ENCODE assay signal across 8 mouse cellular contexts in the genomic region with DNA sequence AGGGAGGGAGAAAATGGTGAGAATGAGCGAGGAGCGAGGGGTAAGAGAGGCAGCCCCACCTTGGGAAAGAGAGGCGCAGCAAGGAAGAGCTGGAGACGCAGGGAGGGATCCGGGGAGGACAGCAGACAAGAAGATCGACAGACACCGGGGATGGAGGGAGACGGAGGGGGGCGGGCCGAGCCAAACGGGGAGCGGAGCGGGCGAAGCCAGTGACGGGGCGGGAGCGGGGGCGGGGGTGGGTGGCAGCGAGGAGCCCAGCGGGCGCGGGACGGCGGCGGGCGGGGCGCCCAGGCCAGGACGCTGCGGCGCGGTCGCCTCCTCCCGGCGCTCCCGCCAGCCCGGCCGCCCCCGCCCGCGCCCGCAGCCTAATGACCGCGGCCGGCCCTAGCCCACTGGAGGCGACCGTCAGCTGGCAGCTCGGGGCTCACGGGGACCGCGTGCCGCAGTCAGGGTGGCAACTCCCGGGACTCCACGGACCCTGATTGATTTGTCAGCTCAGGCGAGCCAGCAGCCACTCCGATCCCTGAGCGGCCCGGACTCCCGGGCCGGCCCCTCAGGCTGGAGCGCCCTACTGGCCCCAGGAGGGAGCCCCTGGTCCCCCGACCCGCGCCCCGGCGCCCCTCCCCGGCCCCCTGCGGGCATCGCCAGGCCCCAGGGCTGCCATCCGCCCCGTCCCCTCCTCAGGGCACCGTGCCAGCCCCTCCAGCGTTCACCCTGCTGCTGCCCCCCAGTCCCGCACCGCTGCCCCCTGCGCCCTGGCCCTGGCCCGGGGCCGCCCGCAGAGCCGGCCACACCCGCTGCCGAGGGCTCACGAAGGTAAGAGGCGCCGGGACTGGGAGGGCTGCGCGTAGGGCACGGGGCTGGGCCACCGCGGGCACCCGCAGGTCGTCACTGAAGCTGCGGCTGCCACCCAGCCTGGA. TPM values are rescaled to one million over a fixed set of nuclear protein-coding genes. Genes with fewer than 3 reads are reported as not detected.
DNase-seq lines count a peak whose midpoint lies in the region; ATAC-seq and TF ChIP-seq lines count a peak whose summit lies in the region.

Gene Lhx2 (plus strand): TSS at position 292 of the 920 bp plus-strand sequence.

- peak within 1 kb of the TSS in 2 of 3 experiments; percentile 31 to 67 for H3K4me3 ChIP-seq in CH12.LX (replicated peaks in 1 of 3; ENCODE audit: low read depth in 2 of 3, low read length in 2 of 3, poor library complexity in 1 of 3)
- H3K4me3 ChIP-seq in embryonic facial prominence, embryonic 10.5 days: peak within 1 kb of the TSS; percentile 60
- peak within 1 kb of the TSS; percentile 47 for H3K4me3 ChIP-seq in hindbrain, embryonic 16.5 days (ENCODE audit: low read length)
- peak within 1 kb of the TSS in 1 of 2 experiments; percentile 39; a peak in 2 of 4 replicates for H3K4me3 ChIP-seq in liver, embryonic 14.5 days (ENCODE audit: insufficient read depth in 1 of 2, low read depth in 2 of 2, low read length in 2 of 2)
- peak within 1 kb of the TSS; percentile 47 for H3K4me3 ChIP-seq in stomach, postnatal 0 days (ENCODE audit: low read depth, low read length)

- no peaks in the 10 kb centered on the region for H3K79me2 ChIP-seq in CH12.LX (replicated peaks; ENCODE audit: control insufficient read depth, extremely low read depth, insufficient read depth, poor library complexity, severe bottlenecking)

- H3K36me3 ChIP-seq in CH12.LX (replicated peaks in 1 of 2; ENCODE audit: control insufficient read depth in 1 of 2, insufficient read depth in 1 of 2, low read length in 1 of 2): no peaks in the 10 kb centered on the region
- H3K36me3 ChIP-seq in embryonic facial prominence, embryonic 10.5 days (replicated peaks): no peaks in the 10 kb centered on the region
- H3K36me3 ChIP-seq in hindbrain, embryonic 16.5 days (ENCODE audit: control insufficient read depth, insufficient read depth, low read length): no peaks in the 10 kb centered on the region
- no peaks in the 10 kb centered on the region for H3K36me3 ChIP-seq in liver, embryonic 14.5 days (replicated peaks; ENCODE audit: control insufficient read depth, insufficient read depth, low read depth)
- no peaks in the 10 kb centered on the region for H3K36me3 ChIP-seq in stomach, postnatal 0 days (ENCODE audit: control insufficient read depth, insufficient read depth, low read length)

- DNase-seq in gastrocnemius, postnatal 14 days: peak; percentile 19
- DNase-seq in gastrocnemius, postnatal 36 days: no peak
- no peak for DNase-seq in CH12.LX (ENCODE audit: extremely low read depth)
- peak; percentile 61 for DNase-seq in embryonic facial prominence, embryonic 10.5 days (ENCODE audit: low spot score)
- DNase-seq in liver, embryonic 14.5 days (ENCODE audit: low read depth in 3 of 3, low spot score in 3 of 3): no peak
- peak; percentile 26 for DNase-seq in stomach, postnatal 0 days (ENCODE audit: low spot score)
- no peak for DNase-seq in spleen, adult 18-20 months

- peak within 1 kb of the TSS; percentile 85 for H3K4me2 ChIP-seq in CH12.LX (ENCODE audit: insufficient read depth, low read depth, poor library complexity, severe bottlenecking)
- H3K4me2 ChIP-seq in hindbrain, embryonic 16.5 days (ENCODE audit: low read length): peak within 1 kb of the TSS; percentile 75
- peak within 1 kb of the TSS; percentile 45 for H3K4me2 ChIP-seq in liver, embryonic 14.5 days (ENCODE audit: low read depth)
- peak within 1 kb of the TSS; percentile 78 for H3K4me2 ChIP-seq in stomach, postnatal 0 days (replicated peaks; ENCODE audit: low read depth)

- H3K9ac ChIP-seq in CH12.LX (ENCODE audit: insufficient read depth, low read depth): peak within 1 kb of the TSS; percentile 34
- H3K9ac ChIP-seq in hindbrain, embryonic 16.5 days (ENCODE audit: low read depth, low read length): peak within 1 kb of the TSS; percentile 65
- H3K9ac ChIP-seq in liver, embryonic 14.5 days (replicated peaks): no peak within 1 kb of the TSS
- 0 out of 2 replicates have a peak within 1 kb of the TSS, but pooled peaks have one; percentile 18 for H3K9ac ChIP-seq in stomach, postnatal 0 days (ENCODE audit: low read length)

- in situ Hi-C loops in CH12.LX (cut with MboI; ENCODE audit: low pct_ligation_motif_present, low pct_unique_long_range_greater_than_20kb, low sequenced_read_pairs): no loop called here

- dilution Hi-C loops in CH12.LX (cut with MboI; ENCODE audit: extremely low pct_ligation_motif_present, extremely low pct_unique_long_range_greater_than_20kb, low sequenced_read_pairs): no loop called here

- no peak for TF ChIP-seq CTCF in CH12.LX (conservative IDR thresholded peaks at IDR 0.05 in 1 of 2, IDR thresholded peaks at IDR 0.05 in 1 of 2; ENCODE audit: low read depth in 2 of 2, low read length in 2 of 2)
- TF ChIP-seq CTCF in liver, embryonic 14.5 days (IDR thresholded peaks at IDR 0.05; ENCODE audit: low read depth): no peak
- TF ChIP-seq CTCF in stomach, postnatal 0 days (IDR thresholded peaks at IDR 0.05; ENCODE audit: low read depth): no peak

- peaks cover 14 to 42% of the 10 kb centered on the region in 2 experiments; a peak in 3 of 4 replicates for H3K4me1 ChIP-seq in CH12.LX (ENCODE audit: control insufficient read depth in 1 of 2, insufficient read depth in 2 of 2)
- peaks cover 22% of the 10 kb centered on the region for H3K4me1 ChIP-seq in embryonic facial prominence, embryonic 10.5 days
- H3K4me1 ChIP-seq in hindbrain, embryonic 16.5 days (ENCODE audit: control insufficient read depth, insufficient read depth, low read depth, low read length): peaks cover 12% of the 10 kb centered on the region; the same call in 1 of the 2 replicates
- H3K4me1 ChIP-seq in liver, embryonic 14.5 days (replicated peaks; ENCODE audit: control insufficient read depth in 2 of 2, insufficient read depth in 2 of 2, low read length in 1 of 2): no peaks in the 10 kb centered on the region
- peaks cover 3% of the 10 kb centered on the region; the same call in 1 of the 2 replicates for H3K4me1 ChIP-seq in stomach, postnatal 0 days (replicated peaks; ENCODE audit: control insufficient read depth, insufficient read depth)

- no peak for TF ChIP-seq POLR2A in CH12.LX (IDR thresholded peaks at IDR 0.05; ENCODE audit: low read depth, low read length)

- no peak for TF ChIP-seq RAD21 in CH12.LX (IDR thresholded peaks at IDR 0.05; ENCODE audit: low read depth, low read length)

- intact Hi-C loops in gastrocnemius, postnatal 14 days (cut with DNase I; ENCODE audit: low total_unique reads): no loop called here
- intact Hi-C loops in gastrocnemius, postnatal 36 days (cut with DNase I): no loop called here

- TF ChIP-seq EP300 in CH12.LX (IDR thresholded peaks at IDR 0.05; ENCODE audit: low read length): no peak
- TF ChIP-seq EP300 in liver, embryonic 14.5 days (IDR thresholded peaks at IDR 0.05; ENCODE audit: low read depth): no peak
- TF ChIP-seq EP300 in stomach, postnatal 0 days (optimal IDR thresholded peaks at IDR 0.05): no peak

- ATAC-seq in hindbrain, embryonic 16.5 days: no peak
- no peak for ATAC-seq in liver, embryonic 14.5 days (ENCODE audit: insufficient read depth)
- peak; percentile 68 for ATAC-seq in stomach, postnatal 0 days (ENCODE audit: low FRiP score, low TSS enrichment)

- H3K27ac ChIP-seq in CH12.LX (ENCODE audit: insufficient read depth, low read depth): no peak within 1 kb of the TSS
- H3K27ac ChIP-seq in embryonic facial prominence, embryonic 10.5 days (replicated peaks): peak within 1 kb of the TSS; percentile 82
- H3K27ac ChIP-seq in hindbrain, embryonic 16.5 days (ENCODE audit: low read depth, low read length): peak within 1 kb of the TSS; percentile 26
- no peak within 1 kb of the TSS for H3K27ac ChIP-seq in liver, embryonic 14.5 days
- no peak within 1 kb of the TSS for H3K27ac ChIP-seq in stomach, postnatal 0 days (replicated peaks)

- WGBS in embryonic facial prominence, embryonic 10.5 days: under 1% methylated on average over 90 of the region's 92 CpGs
- WGBS in hindbrain, embryonic 16.5 days: under 1% methylated on average over 56 of the region's 92 CpGs
- under 1% methylated on average over 70 of the region's 92 CpGs for WGBS in liver, embryonic 14.5 days (ENCODE audit: insufficient replicate concordance)
- WGBS in stomach, postnatal 0 days: 2% methylated on average over 54 of the region's 92 CpGs

- peaks cover 3% of the 10 kb centered on the region for H3K9me3 ChIP-seq in CH12.LX (replicated peaks; ENCODE audit: low read length)
- no peaks in the 10 kb centered on the region for H3K9me3 ChIP-seq in embryonic facial prominence, embryonic 10.5 days
- no peaks in the 10 kb centered on the region for H3K9me3 ChIP-seq in hindbrain, embryonic 16.5 days (ENCODE audit: control insufficient read depth, low read length)
- H3K9me3 ChIP-seq in liver, embryonic 14.5 days (ENCODE audit: control insufficient read depth, low read length): no peaks in the 10 kb centered on the region
- H3K9me3 ChIP-seq in stomach, postnatal 0 days (ENCODE audit: control insufficient read depth, low read length): no peaks in the 10 kb centered on the region

- H3K27me3 ChIP-seq in CH12.LX (replicated peaks): peaks cover 4% of the 10 kb centered on the region
- H3K27me3 ChIP-seq in embryonic facial prominence, embryonic 10.5 days (replicated peaks; ENCODE audit: low read depth, poor library complexity, severe bottlenecking): peaks cover 100% of the 10 kb centered on the region
- H3K27me3 ChIP-seq in hindbrain, embryonic 16.5 days (replicated peaks; ENCODE audit: control insufficient read depth, insufficient read depth, low read length): peaks cover 65% of the 10 kb centered on the region
- peaks cover 92% of the 10 kb centered on the region for H3K27me3 ChIP-seq in liver, embryonic 14.5 days (ENCODE audit: control insufficient read depth, insufficient read depth, low read length)
- H3K27me3 ChIP-seq in stomach, postnatal 0 days (ENCODE audit: control insufficient read depth, insufficient read depth, low read length): peaks cover 38% of the 10 kb centered on the region; the same call in 1 of the 2 replicates

TF ChIP-seq in CH12.LX, 34 proteins besides CTCF, POLR2A, EP300 and RAD21 (continues in another document):
- TF ChIP-seq KAT2A (IDR thresholded peaks at IDR 0.05; ENCODE audit: insufficient replicate concordance, low read length) (no peak), POLR2AphosphoS2 (IDR thresholded peaks at IDR 0.05; ENCODE audit: low read depth, low read length) (no peak), ZNF384 (IDR thresholded peaks at IDR 0.05; ENCODE audit: low read depth, low read length) (no peak), SIN3A (IDR thresholded peaks at IDR 0.05; ENCODE audit: low read length) (no peak)

RNA-seq across cellular contexts. Expression of gene Lhx2, which starts in this region (rescaled TPM):
- total RNA-seq in gastrocnemius, postnatal 14 days (2021): under 1 TPM; 0.23 to 0.29 TPM
- not detected for total RNA-seq in gastrocnemius, postnatal 36 days (2021)
- total RNA-seq in CH12.LX (2012; rRNA removed) (0.34 and 0.59 TPM in 2 replicates), CH12.LX (2014; rRNA removed) (0.18 and 0.24 TPM in 2 replicates)
- polyA plus RNA-seq in CH12.LX (2012; ENCODE audit: insufficient read length, low read depth): 0.45 and 0.47 TPM in 2 replicates
- 17.9 and 19.6 TPM in 2 replicates for polyA plus RNA-seq in embryonic facial prominence, embryonic 10.5 days (2016; fragmentation: Nextera tagmentation; extraction: Ambion mirVana)
- 6.8 and 9.2 TPM in 2 replicates for polyA plus RNA-seq in hindbrain, embryonic 16.5 days (2015; fragmentation: Nextera tagmentation; extraction: Ambion mirVana)
- polyA plus RNA-seq in liver, embryonic 14.5 days (2012; rRNA removed): 3.0 and 3.8 TPM in 2 replicates
- polyA plus RNA-seq in liver, embryonic 14.5 days (2014; fragmentation: Nextera tagmentation; extraction: Ambion mirVana): 1.4 and 2.5 TPM in 2 replicates
- not detected in 2 replicates for polyA plus RNA-seq in stomach, postnatal 0 days (2015; fragmentation: Nextera tagmentation; extraction: Ambion mirVana)

Comparison
In these comparisons a context has a peak if more than half of its experiments do, and no peak if none do; other contexts are left out.
1. Peak in DNase-seq in gastrocnemius, postnatal 14 days; RNA of the gene not detected or under 1 TPM.
2. Peak in DNase-seq, ATAC-seq, H3K4me3 ChIP-seq, H3K9ac ChIP-seq and H3K4me2 ChIP-seq in stomach, postnatal 0 days; RNA of the gene not detected or under 1 TPM.
3. H3K27ac ChIP-seq: peak in embryonic facial prominence, embryonic 10.5 days (single experiment) and hindbrain, embryonic 16.5 days (single experiment); none in CH12.LX (single experiment), liver, embryonic 14.5 days (single experiment) and stomach, postnatal 0 days (single experiment).
4. Peak in every context shown above with its lines, with median percentiles within 50 percentile points of each other: H3K4me2 ChIP-seq.